Mouse (Mus musculus): ENCODE data around the gene 2010111I01Rik. TPM values are rescaled to one million over a fixed set of nuclear protein-coding genes. Genes with fewer than 3 reads are reported as not detected.

2010111I01Rik gene
- polyA plus RNA-seq, 1 experiment from 2014 or later, result 30.5 TPM

DNA sequence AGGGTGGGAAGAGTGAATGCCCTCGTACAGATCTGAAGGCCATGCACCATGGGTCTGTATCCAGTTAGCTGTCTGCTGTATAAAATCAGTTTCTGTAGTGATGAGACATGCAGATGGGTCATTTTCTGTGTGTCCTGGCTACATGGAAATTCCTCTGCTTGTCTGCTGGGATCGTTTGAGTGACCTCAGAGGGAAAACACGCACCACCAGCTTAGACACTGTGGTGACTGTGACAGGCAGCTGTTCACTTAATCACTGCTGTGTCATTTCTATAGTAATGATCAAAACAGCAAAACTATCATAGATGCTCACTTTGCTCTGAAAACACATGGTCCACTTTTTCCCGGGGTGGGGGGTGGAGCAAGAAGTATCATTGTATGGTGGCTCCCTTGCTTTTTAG, 241.1 kb downstream of the 2010111I01Rik start:
- ATAC-seq, result no peak
- Histone ChIP-seq H3K4me2 (ENCODE audit: low read length) (no peak overlapping the region), H3K36me3 (ENCODE audit: control insufficient read depth, insufficient read depth) (no peaks in the 10 kb centered on the region), H3K9ac (replicated peaks; ENCODE audit: low read depth, low read length) (no peak overlapping the region), H3K9me3 (ENCODE audit: control insufficient read depth, low read length) (no peaks in the 10 kb centered on the region), H3K4me3 (replicated peaks; ENCODE audit: low read length) (no peak overlapping the region), H3K4me1 (replicated peaks; ENCODE audit: control insufficient read depth, insufficient read depth, low read length) (peaks cover 7% of the 10 kb centered on the region), H3K27ac (ENCODE audit: low read length) (no peak overlapping the region), H3K27me3 (replicated peaks; ENCODE audit: control insufficient read depth, insufficient read depth, low read length) (no peaks in the 10 kb centered on the region)
- WGBS, result 81% methylated on average over 4 of the region's 4 CpGs

DNA sequence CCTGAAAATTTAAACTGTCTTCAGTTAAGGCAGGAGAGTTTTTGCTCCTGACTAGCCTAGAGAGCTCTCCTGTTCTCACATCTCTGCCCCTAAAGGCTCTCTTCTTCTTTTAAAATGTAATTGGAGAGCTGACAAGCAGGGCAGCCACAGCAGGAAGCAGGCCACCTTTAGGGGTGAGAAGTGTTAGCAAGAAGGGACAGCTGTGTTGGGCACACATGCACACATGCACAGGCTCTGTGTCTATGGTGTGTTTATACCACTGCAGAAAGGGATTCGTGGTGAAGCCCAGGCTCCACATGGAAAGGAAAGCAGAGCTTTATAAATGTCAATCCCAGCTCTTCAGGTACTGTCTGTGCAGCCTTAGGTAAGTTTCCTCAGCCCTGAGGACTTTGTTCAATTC, 241.7 kb downstream of the 2010111I01Rik start:
- Histone ChIP-seq H3K27me3 (replicated peaks; ENCODE audit: control insufficient read depth, insufficient read depth, low read length) (no peaks in the 10 kb centered on the region), H3K9me3 (ENCODE audit: control insufficient read depth, low read length) (no peaks in the 10 kb centered on the region), H3K9ac (replicated peaks; ENCODE audit: low read depth, low read length) (no peak overlapping the region), H3K4me1 (replicated peaks; ENCODE audit: control insufficient read depth, insufficient read depth, low read length) (peaks cover 7% of the 10 kb centered on the region), H3K4me2 (ENCODE audit: low read length) (no peak overlapping the region), H3K36me3 (ENCODE audit: control insufficient read depth, insufficient read depth) (no peaks in the 10 kb centered on the region), H3K27ac (ENCODE audit: low read length) (no peak overlapping the region), H3K4me3 (replicated peaks; ENCODE audit: low read length) (no peak overlapping the region)
- no peak for ATAC-seq
- WGBS, result 68% methylated on average over 1 of the region's 1 CpGs

DNA sequence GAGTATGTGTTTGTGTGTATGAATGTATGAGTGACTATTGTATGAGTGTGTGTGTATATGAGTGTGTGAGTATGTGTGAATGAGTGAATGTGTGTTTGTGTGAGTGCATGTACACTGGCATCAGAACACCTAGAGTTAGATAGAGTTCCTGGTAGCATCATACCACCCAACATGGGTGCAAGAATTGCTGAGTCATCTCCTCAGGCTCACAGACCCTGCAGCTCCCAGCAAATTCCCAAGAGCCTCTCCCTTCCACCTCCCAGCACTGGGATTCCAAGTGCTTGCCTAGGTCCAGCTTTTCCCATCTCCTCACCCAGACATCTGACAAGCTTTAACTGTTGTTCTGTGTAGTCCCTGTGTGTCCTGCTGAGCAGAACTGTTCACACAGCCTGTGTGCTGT, 251.8 kb downstream of the 2010111I01Rik start:
- Histone ChIP-seq H3K4me2 (ENCODE audit: low read length) (no peak overlapping the region), H3K9ac (replicated peaks; ENCODE audit: low read depth, low read length) (no peak overlapping the region), H3K27me3 (replicated peaks; ENCODE audit: control insufficient read depth, insufficient read depth, low read length) (no peaks in the 10 kb centered on the region), H3K4me1 (replicated peaks; ENCODE audit: control insufficient read depth, insufficient read depth, low read length) (no peaks in the 10 kb centered on the region; the same call in 1 of the 2 replicates), H3K27ac (ENCODE audit: low read length) (no peak overlapping the region), H3K9me3 (ENCODE audit: control insufficient read depth, low read length) (no peaks in the 10 kb centered on the region), H3K36me3 (ENCODE audit: control insufficient read depth, insufficient read depth) (no peaks in the 10 kb centered on the region), H3K4me3 (replicated peaks; ENCODE audit: low read length) (no peak overlapping the region)
- no peak for ATAC-seq

DNA sequence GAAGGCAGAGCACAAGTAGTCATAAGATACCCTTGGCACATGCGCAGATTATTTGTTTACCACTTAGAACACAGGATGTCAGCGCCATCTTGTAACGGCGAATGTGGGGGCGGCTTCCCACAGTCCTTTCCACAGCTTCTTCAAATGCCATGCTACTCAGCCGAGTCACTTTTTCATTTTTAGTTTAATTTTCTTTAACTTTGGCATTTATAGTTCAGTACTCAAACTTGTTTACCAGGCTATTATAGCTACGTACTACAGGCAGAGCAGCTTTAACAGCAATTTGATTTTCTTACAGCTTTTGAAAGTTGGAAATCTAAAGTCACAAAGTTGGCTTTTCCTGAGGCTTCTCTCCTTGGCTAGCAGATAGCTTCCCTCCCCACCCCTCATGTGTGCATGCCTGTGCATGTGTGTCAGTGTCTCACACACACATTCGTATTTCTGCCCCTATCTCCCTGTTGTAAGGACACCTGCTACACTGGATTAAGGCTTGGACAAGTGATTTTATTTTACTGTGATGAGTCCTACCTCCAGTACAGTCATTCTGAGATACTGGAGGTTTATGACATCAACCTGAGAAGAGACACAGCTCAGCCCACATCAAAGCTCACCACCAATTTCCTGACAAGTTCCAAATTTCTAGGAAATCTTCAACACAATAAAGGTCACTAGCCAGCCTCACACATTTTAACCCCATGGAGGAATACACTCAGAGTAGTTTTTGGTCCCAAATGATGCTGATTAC, 258.5 kb downstream of the 2010111I01Rik start:
- Histone ChIP-seq H3K4me3 (replicated peaks; ENCODE audit: low read length) (no peak overlapping the region), H3K9ac (replicated peaks; ENCODE audit: low read depth, low read length) (no peak overlapping the region), H3K36me3 (ENCODE audit: control insufficient read depth, insufficient read depth) (no peaks in the 10 kb centered on the region), H3K4me2 (ENCODE audit: low read length) (no peak overlapping the region), H3K27ac (ENCODE audit: low read length) (no peak overlapping the region), H3K9me3 (ENCODE audit: control insufficient read depth, low read length) (no peaks in the 10 kb centered on the region), H3K4me1 (replicated peaks; ENCODE audit: control insufficient read depth, insufficient read depth, low read length) (no peaks in the 10 kb centered on the region), H3K27me3 (replicated peaks; ENCODE audit: control insufficient read depth, insufficient read depth, low read length) (no peaks in the 10 kb centered on the region)
- WGBS, result 97% methylated on average over 7 of the region's 8 CpGs
- no peak for ATAC-seq

DNA sequence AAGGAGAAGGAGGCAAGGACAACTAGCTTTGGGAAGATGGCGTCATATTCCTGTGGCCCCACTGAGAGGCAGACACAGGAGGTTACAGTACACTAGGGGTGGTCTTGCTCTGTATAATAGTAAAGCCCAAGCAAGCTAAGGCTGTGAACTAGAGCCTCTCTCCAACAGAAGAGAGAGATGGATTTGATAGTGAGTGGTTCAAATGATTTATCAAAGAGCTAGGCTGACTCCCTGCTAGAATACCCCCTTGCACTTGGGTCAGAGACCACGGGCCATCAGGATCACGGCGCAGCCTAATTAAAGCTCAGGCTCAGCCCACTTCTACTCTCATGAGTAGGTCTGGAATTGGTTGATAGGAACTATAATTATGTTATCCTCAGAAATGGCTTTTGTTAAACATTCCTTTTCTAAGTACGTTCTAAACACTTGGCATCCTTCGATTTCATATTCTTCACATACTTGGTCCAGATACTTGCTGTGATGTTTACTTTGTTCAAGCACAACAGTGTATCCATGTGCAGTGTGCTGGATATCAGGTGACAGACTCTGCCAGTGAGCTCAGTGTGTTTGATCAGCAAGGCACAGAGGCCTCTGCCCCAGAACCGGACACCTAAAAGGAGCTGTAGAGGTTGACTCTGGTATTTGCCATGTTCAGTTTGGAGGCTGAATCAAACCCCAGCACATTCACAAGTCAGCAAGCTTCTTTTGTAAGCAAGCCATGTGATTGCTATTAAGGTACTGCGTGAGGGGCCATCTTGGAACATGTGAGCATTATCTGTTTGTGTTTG, 261.3 kb downstream of the 2010111I01Rik start:
- Histone ChIP-seq H3K4me3 (replicated peaks; ENCODE audit: low read length) (no peak overlapping the region), H3K9me3 (ENCODE audit: control insufficient read depth, low read length) (no peaks in the 10 kb centered on the region), H3K9ac (replicated peaks; ENCODE audit: low read depth, low read length) (no peak overlapping the region), H3K27me3 (replicated peaks; ENCODE audit: control insufficient read depth, insufficient read depth, low read length) (no peaks in the 10 kb centered on the region), H3K4me2 (ENCODE audit: low read length) (no peak overlapping the region), H3K36me3 (ENCODE audit: control insufficient read depth, insufficient read depth) (no peaks in the 10 kb centered on the region), H3K27ac (ENCODE audit: low read length) (no peak overlapping the region), H3K4me1 (replicated peaks; ENCODE audit: control insufficient read depth, insufficient read depth, low read length) (no peaks in the 10 kb centered on the region)
- WGBS, result 84% methylated on average over 8 of the region's 8 CpGs
- ATAC-seq, result no peak

DNA sequence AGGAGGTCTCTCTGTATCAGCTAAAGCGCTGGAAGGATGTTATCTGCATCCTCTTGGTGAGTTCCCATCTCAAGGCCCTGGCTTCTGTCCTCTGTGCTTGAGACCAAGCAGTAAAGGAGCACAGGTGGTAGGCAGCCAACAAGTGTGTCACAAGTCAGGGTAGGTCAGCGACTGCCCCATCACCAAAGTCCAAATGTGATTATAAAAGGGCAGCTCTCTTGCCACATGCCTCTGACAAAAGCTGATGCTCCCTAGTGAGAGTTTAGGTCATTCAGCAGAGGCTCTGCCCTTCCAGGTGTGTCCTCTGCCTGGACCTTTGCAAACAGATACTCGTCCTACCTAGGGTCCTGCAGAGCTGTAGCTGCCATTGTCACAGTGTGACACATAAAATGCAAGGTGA, 263.1 kb downstream of the 2010111I01Rik start:
- Histone ChIP-seq H3K27ac (ENCODE audit: low read length) (no peak overlapping the region), H3K4me2 (ENCODE audit: low read length) (no peak overlapping the region), H3K36me3 (ENCODE audit: control insufficient read depth, insufficient read depth) (no peaks in the 10 kb centered on the region), H3K9me3 (ENCODE audit: control insufficient read depth, low read length) (no peaks in the 10 kb centered on the region), H3K27me3 (replicated peaks; ENCODE audit: control insufficient read depth, insufficient read depth, low read length) (no peaks in the 10 kb centered on the region), H3K9ac (replicated peaks; ENCODE audit: low read depth, low read length) (no peak overlapping the region), H3K4me3 (replicated peaks; ENCODE audit: low read length) (no peak overlapping the region), H3K4me1 (replicated peaks; ENCODE audit: control insufficient read depth, insufficient read depth, low read length) (no peaks in the 10 kb centered on the region)
- 84% methylated on average over 3 of the region's 3 CpGs for WGBS
- ATAC-seq, result no peak

DNA sequence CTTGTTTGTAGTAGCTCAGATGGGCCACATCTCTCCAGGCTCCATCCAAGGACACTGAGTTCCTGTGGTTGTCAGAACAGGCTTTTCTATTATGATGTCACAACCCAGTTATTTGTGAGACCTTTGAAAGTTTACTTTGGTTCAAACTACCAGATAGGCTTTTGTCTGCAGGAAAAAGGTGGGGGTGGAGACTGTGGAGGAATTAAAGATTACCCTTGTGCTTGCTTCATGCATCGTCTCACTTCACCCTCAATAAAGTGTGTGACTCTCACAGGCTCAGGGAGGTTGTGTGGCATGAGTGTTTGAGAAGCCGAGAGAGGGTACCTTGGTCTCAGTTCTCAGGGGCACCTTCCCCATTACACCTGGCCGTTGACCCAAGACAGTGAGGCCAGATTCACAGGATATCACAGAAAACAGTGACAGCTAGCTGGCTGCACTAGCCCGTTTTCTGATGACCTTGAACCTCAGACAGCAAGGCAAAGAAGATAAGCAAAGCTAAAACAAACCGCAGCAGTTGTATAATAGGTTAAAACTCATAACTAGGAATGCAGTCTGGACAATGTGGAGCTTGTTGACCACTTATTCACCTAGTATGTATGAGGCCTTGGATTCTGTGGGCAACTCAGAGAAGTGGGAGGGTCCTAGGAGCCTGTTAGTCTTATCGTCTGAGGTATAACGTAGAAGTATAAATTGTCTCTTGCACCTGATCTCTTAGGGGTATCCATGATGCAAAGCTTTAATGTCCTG, 266.4 kb downstream of the 2010111I01Rik start:
- no peak for ATAC-seq
- no peaks in the 10 kb centered on the region for H3K36me3 ChIP-seq (ENCODE audit: control insufficient read depth, insufficient read depth)
- no peak overlapping the region for H3K4me3 ChIP-seq (replicated peaks; ENCODE audit: low read length)
- H3K4me1 ChIP-seq (replicated peaks; ENCODE audit: control insufficient read depth, insufficient read depth, low read length), result no peaks in the 10 kb centered on the region
- H3K4me2 ChIP-seq (ENCODE audit: low read length), result no peak overlapping the region
- H3K27me3 ChIP-seq (replicated peaks; ENCODE audit: control insufficient read depth, insufficient read depth, low read length), result no peaks in the 10 kb centered on the region
- H3K9ac ChIP-seq (replicated peaks; ENCODE audit: low read depth, low read length), result no peak overlapping the region
- no peaks in the 10 kb centered on the region for H3K9me3 ChIP-seq (ENCODE audit: control insufficient read depth, low read length)
- no peak overlapping the region for H3K27ac ChIP-seq (ENCODE audit: low read length)
- 77% methylated on average over 7 of the region's 7 CpGs for WGBS

DNA sequence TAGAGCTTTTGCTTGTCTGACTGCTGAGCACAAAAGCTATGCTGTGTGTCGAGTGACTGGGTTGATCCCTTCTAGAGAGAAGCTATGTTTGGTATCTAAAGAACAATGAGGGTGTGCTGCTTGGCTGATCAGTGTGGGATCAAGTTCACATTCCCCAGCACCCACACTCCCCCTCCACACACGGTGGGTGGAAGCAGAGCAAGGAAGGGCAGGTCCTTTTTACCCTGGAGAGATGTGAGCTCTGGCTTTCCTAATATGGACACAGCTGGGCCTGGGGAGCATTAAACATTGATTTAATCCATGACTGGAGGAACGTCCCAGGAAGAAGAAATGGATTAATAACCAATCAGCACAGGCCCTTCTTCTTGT, 267.0 kb downstream of the 2010111I01Rik start:
- no peak for ATAC-seq
- Histone ChIP-seq H3K27ac (ENCODE audit: low read length) (no peak overlapping the region), H3K4me3 (replicated peaks; ENCODE audit: low read length) (no peak overlapping the region), H3K9ac (replicated peaks; ENCODE audit: low read depth, low read length) (no peak overlapping the region), H3K4me2 (ENCODE audit: low read length) (no peak overlapping the region), H3K36me3 (ENCODE audit: control insufficient read depth, insufficient read depth) (no peaks in the 10 kb centered on the region), H3K9me3 (ENCODE audit: control insufficient read depth, low read length) (no peaks in the 10 kb centered on the region), H3K27me3 (replicated peaks; ENCODE audit: control insufficient read depth, insufficient read depth, low read length) (no peaks in the 10 kb centered on the region), H3K4me1 (replicated peaks; ENCODE audit: control insufficient read depth, insufficient read depth, low read length) (no peaks in the 10 kb centered on the region)
- 48% methylated on average over 3 of the region's 3 CpGs for WGBS

DNA sequence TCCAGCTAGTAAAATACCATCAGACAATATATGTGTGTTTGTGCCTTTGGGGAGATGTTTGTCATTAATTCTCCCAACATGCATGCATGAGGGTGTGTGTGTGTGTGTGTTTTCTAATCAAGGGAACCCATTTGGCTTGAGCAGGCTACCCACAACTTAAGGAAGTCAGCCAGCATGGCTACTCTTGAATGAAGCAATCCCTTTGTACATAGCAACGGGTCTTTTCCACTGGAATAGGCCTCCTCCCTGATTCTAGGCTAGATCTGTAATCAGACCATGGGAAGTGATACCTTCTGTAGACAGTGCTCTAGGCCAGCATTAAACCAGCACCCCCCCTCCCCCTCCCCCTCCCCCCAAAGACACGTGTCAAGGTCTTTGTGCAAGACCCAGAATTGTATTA, 267.9 kb downstream of the 2010111I01Rik start:
- no peaks in the 10 kb centered on the region for H3K36me3 ChIP-seq (ENCODE audit: control insufficient read depth, insufficient read depth)
- H3K4me2 ChIP-seq (ENCODE audit: low read length), result no peak overlapping the region
- no peak overlapping the region for H3K9ac ChIP-seq (replicated peaks; ENCODE audit: low read depth, low read length)
- H3K4me1 ChIP-seq (replicated peaks; ENCODE audit: control insufficient read depth, insufficient read depth, low read length), result no peaks in the 10 kb centered on the region
- no peak overlapping the region for H3K4me3 ChIP-seq (replicated peaks; ENCODE audit: low read length)
- WGBS, result 69% methylated on average over 2 of the region's 2 CpGs
- no peak overlapping the region for H3K27ac ChIP-seq (ENCODE audit: low read length)
- H3K27me3 ChIP-seq (replicated peaks; ENCODE audit: control insufficient read depth, insufficient read depth, low read length), result no peaks in the 10 kb centered on the region
- no peaks in the 10 kb centered on the region for H3K9me3 ChIP-seq (ENCODE audit: control insufficient read depth, low read length)
- no peak for ATAC-seq
